Mouse (Mus musculus) liver, embryonic 14.5 days (tissue): Measurements from ENCODE around the gene Tent5b.

ENCODE experiments used
- CTCF ChIP-seq: IDR thresholded peaks from 2 replicates; pipeline ENCODE4 v1.5.1; 2016; ENCODE audit warnings: antibody characterized with exemption, low read depth, control low read depth
- EP300 ChIP-seq: IDR thresholded peaks from 2 replicates; pipeline ENCODE4 v1.6.1; 2016; ENCODE audit warnings: antibody characterized with exemption, low read depth

DNA sequence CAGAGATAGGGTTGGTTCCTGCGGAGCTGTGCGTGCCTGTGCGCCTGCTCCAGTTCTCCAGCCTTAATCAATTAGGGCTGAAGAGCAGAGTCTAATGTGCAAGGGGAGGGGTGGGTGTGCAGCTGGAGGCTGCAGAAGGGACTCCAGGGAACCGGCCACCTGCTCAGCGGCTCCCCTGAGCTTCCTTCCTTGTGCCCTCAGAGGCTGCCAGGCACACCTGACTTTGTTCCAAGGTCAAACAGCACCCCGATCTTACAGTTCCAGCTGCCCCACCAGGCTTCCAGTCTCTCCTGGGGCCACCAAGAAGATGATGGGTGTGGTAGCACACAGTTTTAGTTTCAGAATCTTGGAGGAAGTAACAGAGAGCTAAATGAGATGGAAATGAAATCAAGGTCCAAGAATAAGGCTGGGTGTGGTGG lies 39.5 kb upstream of the Tent5b start:
- TF ChIP-seq EP300 (no peak), CTCF (no peak)
